Mouse (Mus musculus) thymus, adult 2 months (tissue): ENCODE data around the gene Apbb1.

ENCODE experiments used
- CTCF ChIP-seq: fragments of 200-500 bp; IDR thresholded peaks from 2 replicates; pipeline ENCODE4 v1.5.1; 2012; ENCODE audit warnings: mild to moderate bottlenecking, control low read depth, low read length, moderate library complexity, borderline replicate concordance; ENCODE audit not compliant: control insufficient read depth, poor library complexity, insufficient read depth; ENCODE audit errors: extremely low read depth
- POLR2A ChIP-seq: fragments of 200-500 bp; IDR thresholded peaks from 2 replicates; pipeline ENCODE4 v1.6.1; 2012; ENCODE audit warnings: mild to moderate bottlenecking, low read length, control low read depth, moderate library complexity; ENCODE audit not compliant: control insufficient read depth, poor library complexity, insufficient read depth; ENCODE audit errors: extremely low read depth

GRCm38 (mm10) chr7:105628633-105629032, 47.2 kb upstream of the Apbb1 start:
- no peak for TF ChIP-seq POLR2A
- TF ChIP-seq CTCF: no peak
